Mouse (Mus musculus) forebrain, embryonic 10.5 days (tissue): Measurements from ENCODE around the gene Dse. TPM values are rescaled to one million over a fixed set of nuclear protein-coding genes. Genes with fewer than 3 reads are reported as not detected.
A peak's percentile ranks its signal among the peaks of the same experiment; 100 is the strongest.

Experiments used
- DNase-seq: peaks from one replicate; pipeline ENCODE4 v3.0.0-alpha.2; 2017; ENCODE audit warnings: low spot score; ENCODE audit errors: extremely low spot score
- H3K27ac ChIP-seq: fragments of 300-500 bp; sonication (generic); 2 replicates; pipeline ENCODE4 v1.5.1; 2016; ENCODE audit warnings: mild to moderate bottlenecking
- H3K27me3 ChIP-seq: fragments of 300-500 bp; sonication (generic); 2 replicates; pipeline ENCODE4 v1.6.1; 2016; ENCODE audit warnings: mild to moderate bottlenecking; ENCODE audit not compliant: poor library complexity, severe bottlenecking
- H3K36me3 ChIP-seq: fragments of 300-500 bp; sonication (generic); replicated peaks from 2 replicates; pipeline ENCODE4 v1.6.1; 2016; ENCODE audit warnings: mild to moderate bottlenecking, moderate library complexity
- H3K4me1 ChIP-seq: fragments of 300-500 bp; sonication (generic); 2 replicates; pipeline ENCODE4 v1.6.1; 2016
- H3K4me3 ChIP-seq: fragments of 300-500 bp; sonication (generic); 2 replicates; pipeline ENCODE4 v1.5.1; 2016; ENCODE audit warnings: mild to moderate bottlenecking, moderate library complexity
- H3K9me3 ChIP-seq: fragments of 300-500 bp; sonication (generic); 2 replicates; pipeline ENCODE4 v1.6.1; 2016; ENCODE audit warnings: mild to moderate bottlenecking, moderate library complexity
- WGBS: fragments of 180-500 bp; shearing (Covaris S2); methylation state at CpG from one replicate; pipeline ENCODE4 v1.1.7; 2016; 5-methylcytosine and 5-hydroxymethylcytosine counted together
- polyA plus RNA-seq: library from polyadenylated mRNA; unstranded; fragments of >200 nt; fragmentation: Nextera tagmentation; extraction: Ambion mirVana; gene quantifications from 2 replicates; pipeline ENCODE4 v1.2.1, GENCODE M21; 2016

Gene Dse
- polyA plus RNA-seq, 1 experiment from 2014 or later, result 17.9 TPM

GRCm38 (mm10) chr10:34223660-34224059 lies 16.1 kb upstream of the Dse start:
- no peaks in the 10 kb centered on the region for H3K9me3 ChIP-seq
- no peaks in the 10 kb centered on the region for H3K27me3 ChIP-seq
- no peaks in the 10 kb centered on the region for H3K4me1 ChIP-seq
- no peak overlapping the region for H3K27ac ChIP-seq
- WGBS, result 57% methylated on average over 3 of the region's 3 CpGs
- no peak for DNase-seq
- H3K4me3 ChIP-seq, result no peak overlapping the region
- no peaks in the 10 kb centered on the region for H3K36me3 ChIP-seq

GRCm38 (mm10) chr10:34221909-34222620 lies 14.6 kb upstream of the Dse start:
- no peaks in the 10 kb centered on the region for H3K36me3 ChIP-seq
- WGBS, result 82% methylated on average over 3 of the region's 3 CpGs
- H3K27ac ChIP-seq, result no peak overlapping the region
- no peak for DNase-seq
- H3K4me1 ChIP-seq, result no peaks in the 10 kb centered on the region
- no peak overlapping the region for H3K4me3 ChIP-seq
- no peaks in the 10 kb centered on the region for H3K9me3 ChIP-seq
- no peaks in the 10 kb centered on the region for H3K27me3 ChIP-seq

GRCm38 (mm10) chr10:34218191-34218590 lies 10.7 kb upstream of the Dse start:
- no peaks in the 10 kb centered on the region for H3K4me1 ChIP-seq
- H3K4me3 ChIP-seq, result no peak overlapping the region
- no peaks in the 10 kb centered on the region for H3K9me3 ChIP-seq
- H3K27ac ChIP-seq, result no peak overlapping the region
- no peaks in the 10 kb centered on the region for H3K27me3 ChIP-seq
- WGBS, result 95% methylated on average over 3 of the region's 3 CpGs
- no peak for DNase-seq
- no peaks in the 10 kb centered on the region for H3K36me3 ChIP-seq

GRCm38 (mm10) chr10:34215667-34216066 lies 8.2 kb upstream of the Dse start:
- Histone ChIP-seq H3K4me3 (no peak overlapping the region), H3K4me1 (no peaks in the 10 kb centered on the region), H3K9me3 (no peaks in the 10 kb centered on the region), H3K27ac (no peak overlapping the region), H3K27me3 (no peaks in the 10 kb centered on the region), H3K36me3 (no peaks in the 10 kb centered on the region)
- 91% methylated on average over 1 of the region's 1 CpGs for WGBS
- DNase-seq, result no peak

GRCm38 (mm10) chr10:34209951-34210350 lies 2.4 kb upstream of the Dse start:
- Histone ChIP-seq H3K27ac (no peak overlapping the region), H3K27me3 (no peaks in the 10 kb centered on the region), H3K4me3 (no peak overlapping the region), H3K9me3 (no peaks in the 10 kb centered on the region), H3K4me1 (peaks cover 14% of the 10 kb centered on the region), H3K36me3 (no peaks in the 10 kb centered on the region)
- DNase-seq, result no peak

- 1% methylated on average over 13 of the region's 13 CpGs for WGBS
- no peaks in the 10 kb centered on the region for H3K27me3 ChIP-seq
- H3K9me3 ChIP-seq, result no peaks in the 10 kb centered on the region
- peak overlapping the region; percentile 87 for H3K4me3 ChIP-seq
- H3K36me3 ChIP-seq, result no peaks in the 10 kb centered on the region
- peak; percentile 27 for DNase-seq
- H3K27ac ChIP-seq, result peak overlapping the region; percentile 95
- H3K4me1 ChIP-seq, result peaks cover 15% of the 10 kb centered on the region
These were observed 516 bp upstream of the Dse start for GRCm38 (mm10) chr10:34208031-34208430.

GRCm38 (mm10) chr10:34206783-34207502 lies 572 bp downstream of the Dse start:
- peak; percentile 78 for DNase-seq
- H3K9me3 ChIP-seq, result no peaks in the 10 kb centered on the region
- H3K4me1 ChIP-seq, result peaks cover 15% of the 10 kb centered on the region
- peak overlapping the region; percentile 95 for H3K27ac ChIP-seq
- under 1% methylated on average over 49 of the region's 65 CpGs for WGBS
- 0 out of 2 replicates have a peak, but pooled peaks cover 2% of the 10 kb centered on the region for H3K36me3 ChIP-seq
- H3K4me3 ChIP-seq, result peak overlapping the region; percentile 87
- no peaks in the 10 kb centered on the region for H3K27me3 ChIP-seq

- DNase-seq, result no peak
- H3K4me3 ChIP-seq, result peak overlapping the region; percentile 87
- peak overlapping the region; percentile 95 for H3K27ac ChIP-seq
- peaks cover 15% of the 10 kb centered on the region for H3K4me1 ChIP-seq
- no peaks in the 10 kb centered on the region for H3K9me3 ChIP-seq
- 0 out of 2 replicates have a peak, but pooled peaks cover 2% of the 10 kb centered on the region for H3K36me3 ChIP-seq
- no peaks in the 10 kb centered on the region for H3K27me3 ChIP-seq
- WGBS, result 1% methylated on average over 15 of the region's 15 CpGs
These were observed 1.1 kb downstream of the Dse start for GRCm38 (mm10) chr10:34206436-34206782.

- Histone ChIP-seq H3K4me3 (peak overlapping the region; percentile 87; the same call in 1 of the 2 replicates), H3K36me3 (peaks cover 4% of the 10 kb centered on the region), H3K9me3 (no peaks in the 10 kb centered on the region; the same call in 1 of the 2 replicates), H3K27me3 (no peaks in the 10 kb centered on the region), H3K4me1 (peaks cover 15% of the 10 kb centered on the region), H3K27ac (no peak overlapping the region)
- no peak for DNase-seq
- WGBS, result 89% methylated on average over 1 of the region's 1 CpGs
These were observed 1.7 kb downstream of the Dse start for GRCm38 (mm10) chr10:34205825-34206224.

- no peak for DNase-seq
- Histone ChIP-seq H3K36me3 (peaks cover 15% of the 10 kb centered on the region), H3K27me3 (no peaks in the 10 kb centered on the region), H3K9me3 (no peaks in the 10 kb centered on the region; the same call in 1 of the 2 replicates), H3K4me3 (no peak overlapping the region), H3K27ac (no peak overlapping the region), H3K4me1 (peaks cover 10% of the 10 kb centered on the region)
- WGBS, result 97% methylated on average over 1 of the region's 1 CpGs
These were observed 6.8 kb downstream of the Dse start for GRCm38 (mm10) chr10:34200689-34201088.

GRCm38 (mm10) chr10:34198574-34198973 lies 8.9 kb downstream of the Dse start:
- no peak overlapping the region for H3K27ac ChIP-seq
- H3K4me1 ChIP-seq, result 0 out of 2 replicates have a peak, but pooled peaks cover 4% of the 10 kb centered on the region
- H3K4me3 ChIP-seq, result no peak overlapping the region
- DNase-seq, result no peak
- no peaks in the 10 kb centered on the region; the same call in 1 of the 2 replicates for H3K9me3 ChIP-seq
- H3K27me3 ChIP-seq, result no peaks in the 10 kb centered on the region
- peaks cover 16% of the 10 kb centered on the region for H3K36me3 ChIP-seq
- WGBS, result 85% methylated on average over 3 of the region's 3 CpGs

GRCm38 (mm10) chr10:34198061-34198460 lies 9.5 kb downstream of the Dse start:
- H3K27ac ChIP-seq, result no peak overlapping the region
- H3K9me3 ChIP-seq, result no peaks in the 10 kb centered on the region; the same call in 1 of the 2 replicates
- peaks cover 19% of the 10 kb centered on the region for H3K36me3 ChIP-seq
- H3K4me3 ChIP-seq, result no peak overlapping the region
- 72% methylated on average over 3 of the region's 3 CpGs for WGBS
- no peak for DNase-seq
- H3K27me3 ChIP-seq, result no peaks in the 10 kb centered on the region
- H3K4me1 ChIP-seq, result 0 out of 2 replicates have a peak, but pooled peaks cover 4% of the 10 kb centered on the region

- Histone ChIP-seq H3K27ac (no peak overlapping the region), H3K9me3 (no peaks in the 10 kb centered on the region; the same call in 1 of the 2 replicates), H3K36me3 (peaks cover 16% of the 10 kb centered on the region), H3K27me3 (no peaks in the 10 kb centered on the region), H3K4me1 (0 out of 2 replicates have a peak, but pooled peaks cover 4% of the 10 kb centered on the region), H3K4me3 (no peak overlapping the region)
- DNase-seq, result no peak
- WGBS, result 86% methylated on average over 3 of the region's 3 CpGs
These were observed 10.2 kb downstream of the Dse start for GRCm38 (mm10) chr10:34197269-34197668.
